Mouse (Mus musculus) stomach, postnatal 0 days (tissue): ENCODE measurements around the gene Yars2.

ENCODE experiments used
- CTCF ChIP-seq: IDR thresholded peaks from 2 replicates; pipeline ENCODE4 v1.5.1; 2016; ENCODE audit warnings: antibody characterized with exemption, low read depth, mild to moderate bottlenecking, moderate library complexity
- EP300 ChIP-seq: optimal IDR thresholded peaks from 2 replicates; pipeline ENCODE3; 2016; ENCODE audit warnings: antibody characterized with exemption

GRCm38 (mm10) chr16:16260882-16261281 lies 41.9 kb upstream of the Yars2 start:
- TF ChIP-seq CTCF, result no peak
- no peak for TF ChIP-seq EP300
